Mouse (Mus musculus) midbrain, postnatal 0 days (tissue): ENCODE measurements around the gene Gm9044. TPM values are rescaled to one million over a fixed set of nuclear protein-coding genes. Genes with fewer than 3 reads are reported as not detected.
"Not testable (repeated sequence)": the region's sequence is repeated elsewhere in the genome, so short reads cannot be mapped to it uniquely, and the experiment has no call there.

Experiments used
- ATAC-seq: fragments of 200-750 bp; cut with Nextera tagmentation; 2 replicates; pipeline ENCODE4 v1.8.0; 2017; ENCODE audit warnings: moderate number of reproducible peaks, mild to moderate bottlenecking, moderate TSS enrichment, moderate library complexity; ENCODE audit not compliant: low FRiP score
- DNase-seq: peaks from one replicate; pipeline ENCODE4 v3.0.0-alpha.2; 2015; ENCODE audit warnings: low spot score
- H3K27ac ChIP-seq: fragments of 300-500 bp; sonication (generic); 2 replicates; pipeline ENCODE4 v1.5.1; 2014; ENCODE audit warnings: low read depth, mild to moderate bottlenecking, low read length, mixed read lengths
- H3K27me3 ChIP-seq: fragments of 300-500 bp; sonication (generic); 2 replicates; pipeline ENCODE4 v1.6.1; 2014; ENCODE audit warnings: low read length, control low read depth, mixed read lengths; ENCODE audit not compliant: insufficient read depth
- H3K36me3 ChIP-seq: fragments of 300-500 bp; sonication (generic); 2 replicates; pipeline ENCODE4 v1.6.1; 2014; ENCODE audit warnings: low read length, control low read depth, mixed read lengths; ENCODE audit not compliant: insufficient read depth
- H3K4me1 ChIP-seq: fragments of 300-500 bp; sonication (generic); 2 replicates; pipeline ENCODE4 v1.6.1; 2014; ENCODE audit warnings: mild to moderate bottlenecking, control low read depth, antibody characterized with exemption, low read length, mixed read lengths; ENCODE audit not compliant: insufficient read depth
- H3K4me2 ChIP-seq: fragments of 300-500 bp; sonication (generic); 2 replicates; pipeline ENCODE4 v1.6.1; 2014; ENCODE audit warnings: low read depth, mild to moderate bottlenecking, low read length, mixed read lengths; ENCODE audit not compliant: poor library complexity, severe bottlenecking
- H3K4me3 ChIP-seq: fragments of 300-500 bp; sonication (generic); 2 replicates; pipeline ENCODE4 v1.5.1; 2014; ENCODE audit warnings: low read depth, mild to moderate bottlenecking, low read length, moderate library complexity
- H3K9ac ChIP-seq: fragments of 300-500 bp; sonication (generic); replicated peaks from 2 replicates; pipeline ENCODE4 v1.6.1; 2014; ENCODE audit warnings: mild to moderate bottlenecking, low read length, moderate library complexity, mixed read lengths; ENCODE audit not compliant: poor library complexity, severe bottlenecking
- H3K9me3 ChIP-seq: fragments of 300-500 bp; sonication (generic); 2 replicates; pipeline ENCODE4 v1.6.1; 2016; ENCODE audit warnings: low read length, control low read depth
- CTCF ChIP-seq: IDR thresholded peaks from 2 replicates; pipeline ENCODE4 v1.5.1; 2016; ENCODE audit warnings: antibody characterized with exemption, mild to moderate bottlenecking
- WGBS: fragments of 180-500 bp; shearing (Covaris S2); extraction: QIAGEN DNeasy Blood & Tissue Kit; methylation state at CpG from one replicate; pipeline ENCODE4 v1.1.7; 2014; 5-methylcytosine and 5-hydroxymethylcytosine counted together
- polyA plus RNA-seq: library from polyadenylated mRNA; unstranded; fragments of >200 nt; fragmentation: Nextera tagmentation; extraction: Ambion mirVana; gene quantifications from 2 replicates; pipeline ENCODE4 v1.2.1, GENCODE M21; 2015
- total RNA-seq: library from RNA; depleted of rRNA; stranded (reverse); fragments of >200 nt; gene quantifications from 2 replicates; pipeline ENCODE4 v1.2.3, GENCODE M21; 2014; rRNA removed

Gene Gm9044
- total and polyA plus RNA-seq, 2 experiments from 2014 or later, result 0.06 TPM; not detected in 1

- H3K9ac ChIP-seq, result no peak overlapping the region
- DNase-seq, result no peak
- H3K4me2 ChIP-seq, result no peak overlapping the region
- no peaks in the 10 kb centered on the region for H3K4me1 ChIP-seq
- H3K36me3 ChIP-seq, result no peaks in the 10 kb centered on the region
- no peaks in the 10 kb centered on the region for H3K27me3 ChIP-seq
- no peak overlapping the region for H3K4me3 ChIP-seq
- H3K9me3 ChIP-seq, result no peaks in the 10 kb centered on the region
- no peak overlapping the region for H3K27ac ChIP-seq
- WGBS, result 84% methylated on average over 8 of the region's 8 CpGs
- TF ChIP-seq CTCF, result no peak
- ATAC-seq, result no peak
Measured at GRCm38 (mm10) chr10:118319024-118319423, 13.2 kb downstream of the Gm9044 start.

GRCm38 (mm10) chr10:118302133-118302532, 30.1 kb downstream of the Gm9044 start:
- ATAC-seq, H3K27ac ChIP-seq, DNase-seq, H3K4me3 ChIP-seq, H3K9ac ChIP-seq, H3K27me3 ChIP-seq, H3K4me1 ChIP-seq, H3K4me2 ChIP-seq, H3K36me3 ChIP-seq, H3K9me3 ChIP-seq: not testable (repeated sequence)
- WGBS, result 57% methylated on average over 2 of the region's 2 CpGs

GRCm38 (mm10) chr10:118294938-118295337, 37.3 kb downstream of the Gm9044 start, which contains the start of gene Iltifb:
Gene Iltifb (minus strand): TSS chr10:118295038.
- Histone ChIP-seq H3K4me3 (no peak within 1 kb of the TSS), H3K27ac (no peak within 1 kb of the TSS), H3K9me3 (no peaks in the 10 kb centered on the region), H3K27me3 (no peaks in the 10 kb centered on the region), H3K4me1 (no peaks in the 10 kb centered on the region), H3K36me3 (no peaks in the 10 kb centered on the region), H3K9ac (no peak within 1 kb of the TSS), H3K4me2 (no peak within 1 kb of the TSS)
- 96% methylated on average over 6 of the region's 6 CpGs for WGBS
- no peak for ATAC-seq
- no peak for TF ChIP-seq CTCF
- no peak for DNase-seq

GRCm38 (mm10) chr10:118283016-118283415, 49.2 kb downstream of the Gm9044 start:
- not testable (repeated sequence) for H3K27ac ChIP-seq, H3K27me3 ChIP-seq, DNase-seq, ATAC-seq, H3K4me1 ChIP-seq, H3K9ac ChIP-seq, H3K9me3 ChIP-seq, H3K4me2 ChIP-seq, H3K4me3 ChIP-seq, H3K36me3 ChIP-seq
- WGBS, result 100% methylated on average over 2 of the region's 5 CpGs

GRCm38 (mm10) chr10:118282565-118282964, 49.6 kb downstream of the Gm9044 start:
- H3K27ac ChIP-seq, H3K4me3 ChIP-seq, ATAC-seq, H3K4me1 ChIP-seq, H3K36me3 ChIP-seq, H3K4me2 ChIP-seq, H3K9me3 ChIP-seq, H3K27me3 ChIP-seq, H3K9ac ChIP-seq, DNase-seq: not testable (repeated sequence)
- WGBS, result 78% methylated on average over 7 of the region's 7 CpGs

Other genes starting within 250 kb of the Gm9044 start
- 22.7 and 32.9 TPM in 2 replicates for gene Mdm1, start 190.6 kb downstream of the Gm9044 start, total RNA-seq
- 15.8 and 19.1 TPM in 2 replicates for gene Mdm1, start 190.6 kb downstream of the Gm9044 start, polyA plus RNA-seq
- gene Il22, start 127.5 kb downstream of the Gm9044 start, total RNA-seq, result not detected in 2 replicates
- 0.71 and 0.72 TPM in 2 replicates for gene Il22, start 127.5 kb downstream of the Gm9044 start, polyA plus RNA-seq
- gene Gm32717, start 91.6 kb downstream of the Gm9044 start, total RNA-seq, result 0.11 and 0.24 TPM in 2 replicates
- gene Gm32717, start 91.6 kb downstream of the Gm9044 start, polyA plus RNA-seq, result 0.20 TPM in 1 of 2 replicates, not detected in the other
- gene Gm32802, start 73.7 kb downstream of the Gm9044 start, total RNA-seq, result 0.11 and 0.24 TPM in 2 replicates
- gene Gm32802, start 73.7 kb downstream of the Gm9044 start, polyA plus RNA-seq, result 0.20 TPM in 1 of 2 replicates, not detected in the other
- 1.4 and 1.7 TPM in 2 replicates for gene Iltifb, start 37.4 kb downstream of the Gm9044 start, total RNA-seq
- gene Iltifb, start 37.4 kb downstream of the Gm9044 start, polyA plus RNA-seq, result 2.1 and 2.9 TPM in 2 replicates
- gene Gm9040, start 5.4 kb downstream of the Gm9044 start, total RNA-seq, result not detected in 2 replicates
- 0.06 TPM in 1 of 2 replicates, not detected in the other for gene Gm9040, start 5.4 kb downstream of the Gm9044 start, polyA plus RNA-seq
- gene Gm9045, start 5.4 kb upstream of the Gm9044 start, total RNA-seq, result not detected in 2 replicates
- not detected in 2 replicates for gene Gm9045, start 5.4 kb upstream of the Gm9044 start, polyA plus RNA-seq
- gene Gm9046, start 10.8 kb upstream of the Gm9044 start, total RNA-seq, result not detected in 2 replicates
- gene Gm9046, start 10.8 kb upstream of the Gm9044 start, polyA plus RNA-seq, result not detected in 2 replicates
- gene Gm9048, start 16.3 kb upstream of the Gm9044 start, total RNA-seq, result not detected in 2 replicates
- gene Gm9048, start 16.3 kb upstream of the Gm9044 start, polyA plus RNA-seq, result 0.13 TPM in 1 of 2 replicates, not detected in the other
- not detected in 2 replicates for gene Gm9049, start 21.7 kb upstream of the Gm9044 start, total RNA-seq
- gene Gm9049, start 21.7 kb upstream of the Gm9044 start, polyA plus RNA-seq, result not detected in 2 replicates
- not detected in 2 replicates for gene Ifng, start 108.6 kb upstream of the Gm9044 start, total RNA-seq
- gene Ifng, start 108.6 kb upstream of the Gm9044 start, polyA plus RNA-seq, result not detected in 2 replicates